Mouse (Mus musculus): ENCODE measurements around the gene Atp6v0a1. TPM values are rescaled to one million over a fixed set of nuclear protein-coding genes. Genes with fewer than 3 reads are reported as not detected.

The Atp6v0a1 gene
- polyA plus RNA-seq, 1 experiment = 22.8 TPM

DNA sequence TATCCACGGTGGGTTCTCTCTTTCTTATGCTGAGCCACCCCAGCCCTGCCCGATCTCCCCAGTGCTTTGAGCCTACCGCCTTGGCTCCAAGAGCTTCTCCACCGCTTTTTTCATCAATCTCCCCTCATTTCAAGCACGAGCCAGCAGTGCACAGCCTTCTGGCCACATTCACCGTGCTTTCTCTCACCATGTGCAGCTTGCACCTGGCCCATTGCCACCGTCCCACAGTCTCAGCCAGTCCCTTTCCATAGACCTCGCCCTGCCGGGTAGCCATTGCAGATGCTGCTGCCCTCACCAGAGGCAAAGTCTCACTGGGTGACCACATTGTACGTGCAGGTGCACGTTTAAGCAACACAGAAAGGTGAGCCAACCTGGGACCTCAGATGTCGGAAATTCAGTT, 14.1 kb downstream of the Atp6v0a1 start:
- no peak for TF ChIP-seq MAX (IDR thresholded peaks at IDR 0.05)
- Histone ChIP-seq H3K4me3 (ENCODE audit: insufficient read depth, poor library complexity, severe bottlenecking) (no peak overlapping the region), H3ac (ENCODE audit: control insufficient read depth, insufficient read length, low read depth) (no peak overlapping the region), H3K79me3 (ENCODE audit: low read depth) (no peaks in the 10 kb centered on the region), H3K27me3 (ENCODE audit: control insufficient read depth, insufficient read depth, insufficient read length) (no peaks in the 10 kb centered on the region), H3K79me2 (ENCODE audit: control insufficient read depth, insufficient read depth) (no peaks in the 10 kb centered on the region), H3K36me3 (ENCODE audit: control insufficient read depth, insufficient read depth) (peaks cover 23% of the 10 kb centered on the region)

GRCm38 (mm10) chr11:101024001-101024400, 14.7 kb downstream of the Atp6v0a1 start:
- no peak for TF ChIP-seq USF1 (IDR thresholded peaks at IDR 0.05; ENCODE audit: low read depth)
- no peak for TF ChIP-seq FOSL1 (IDR thresholded peaks at IDR 0.05; ENCODE audit: insufficient read depth, low read length, poor library complexity, severe bottlenecking)
- TF ChIP-seq MYOG (IDR thresholded peaks at IDR 0.05; ENCODE audit: control insufficient read depth, extremely low read depth, insufficient read length) = no peak
- no peak for TF ChIP-seq MAX (IDR thresholded peaks at IDR 0.05)
- no peak for TF ChIP-seq CEBPB (IDR thresholded peaks at IDR 0.05; ENCODE audit: low read depth)
- TF ChIP-seq MYOD1 (IDR thresholded peaks at IDR 0.05; ENCODE audit: control insufficient read depth, insufficient read length, low read depth) = no peak
- TF ChIP-seq CTCF (IDR thresholded peaks at IDR 0.05; ENCODE audit: control insufficient read depth, insufficient read depth, insufficient read length) = no peak
- H3K79me3 ChIP-seq (ENCODE audit: low read depth) = no peaks in the 10 kb centered on the region
- H3K4me3 ChIP-seq (ENCODE audit: insufficient read depth, poor library complexity, severe bottlenecking) = no peak overlapping the region
- H3K79me2 ChIP-seq (ENCODE audit: control insufficient read depth, insufficient read depth) = no peaks in the 10 kb centered on the region
- H3ac ChIP-seq (ENCODE audit: control insufficient read depth, insufficient read length, low read depth) = no peak overlapping the region
- H3K27me3 ChIP-seq (ENCODE audit: control insufficient read depth, insufficient read depth, insufficient read length) = no peaks in the 10 kb centered on the region
- H3K36me3 ChIP-seq (ENCODE audit: control insufficient read depth, insufficient read depth) = peaks cover 22% of the 10 kb centered on the region

GRCm38 (mm10) chr11:101027121-101027520, 17.9 kb downstream of the Atp6v0a1 start:
- H3K79me2 ChIP-seq (ENCODE audit: control insufficient read depth, insufficient read depth) = no peaks in the 10 kb centered on the region
- no peak overlapping the region for H3ac ChIP-seq (ENCODE audit: control insufficient read depth, insufficient read length, low read depth)
- no peak overlapping the region for H3K4me3 ChIP-seq (ENCODE audit: insufficient read depth, poor library complexity, severe bottlenecking)
- H3K36me3 ChIP-seq (ENCODE audit: control insufficient read depth, insufficient read depth) = peaks cover 24% of the 10 kb centered on the region
- no peaks in the 10 kb centered on the region for H3K79me3 ChIP-seq (ENCODE audit: low read depth)
- no peaks in the 10 kb centered on the region for H3K27me3 ChIP-seq (ENCODE audit: control insufficient read depth, insufficient read depth, insufficient read length)
- no peak for TF ChIP-seq CEBPB (IDR thresholded peaks at IDR 0.05; ENCODE audit: low read depth)
- no peak for TF ChIP-seq FOSL1 (IDR thresholded peaks at IDR 0.05; ENCODE audit: insufficient read depth, low read length, poor library complexity, severe bottlenecking)
- TF ChIP-seq USF1 (IDR thresholded peaks at IDR 0.05; ENCODE audit: low read depth) = no peak

- H3K36me3 ChIP-seq (ENCODE audit: control insufficient read depth, insufficient read depth) = peaks cover 24% of the 10 kb centered on the region
- H3K27me3 ChIP-seq (ENCODE audit: control insufficient read depth, insufficient read depth, insufficient read length) = no peaks in the 10 kb centered on the region
- no peaks in the 10 kb centered on the region for H3K79me3 ChIP-seq (ENCODE audit: low read depth)
- H3K4me3 ChIP-seq (ENCODE audit: insufficient read depth, poor library complexity, severe bottlenecking) = no peak overlapping the region
- H3ac ChIP-seq (ENCODE audit: control insufficient read depth, insufficient read length, low read depth) = no peak overlapping the region
- TF ChIP-seq CTCF (IDR thresholded peaks at IDR 0.05; ENCODE audit: control insufficient read depth, insufficient read depth, insufficient read length) = no peak
- no peak for TF ChIP-seq MYOD1 (IDR thresholded peaks at IDR 0.05; ENCODE audit: control insufficient read depth, insufficient read length, low read depth)
- TF ChIP-seq MAX (IDR thresholded peaks at IDR 0.05) = no peak
- TF ChIP-seq MYOG (IDR thresholded peaks at IDR 0.05; ENCODE audit: control insufficient read depth, extremely low read depth, insufficient read length) = no peak
- TF ChIP-seq USF1 (IDR thresholded peaks at IDR 0.05; ENCODE audit: low read depth) = no peak
- TF ChIP-seq FOSL1 (IDR thresholded peaks at IDR 0.05; ENCODE audit: insufficient read depth, low read length, poor library complexity, severe bottlenecking) = no peak
- no peak for TF ChIP-seq CEBPB (IDR thresholded peaks at IDR 0.05; ENCODE audit: low read depth)
- no peaks in the 10 kb centered on the region for H3K79me2 ChIP-seq (ENCODE audit: control insufficient read depth, insufficient read depth)
Measured at GRCm38 (mm10) chr11:101029320-101029719, 20.1 kb downstream of the Atp6v0a1 start.

GRCm38 (mm10) chr11:101030136-101030807, 21.0 kb downstream of the Atp6v0a1 start:
- Histone ChIP-seq H3K79me2 (ENCODE audit: control insufficient read depth, insufficient read depth) (no peaks in the 10 kb centered on the region), H3K27me3 (ENCODE audit: control insufficient read depth, insufficient read depth, insufficient read length) (no peaks in the 10 kb centered on the region), H3K4me3 (ENCODE audit: insufficient read depth, poor library complexity, severe bottlenecking) (no peak overlapping the region), H3K79me3 (ENCODE audit: low read depth) (no peaks in the 10 kb centered on the region), H3K36me3 (ENCODE audit: control insufficient read depth, insufficient read depth) (peaks cover 25% of the 10 kb centered on the region), H3ac (ENCODE audit: control insufficient read depth, insufficient read length, low read depth) (no peak overlapping the region)
- no peak for TF ChIP-seq MAX (IDR thresholded peaks at IDR 0.05)

GRCm38 (mm10) chr11:101030808-101031156, 21.5 kb downstream of the Atp6v0a1 start:
- Histone ChIP-seq H3K79me2 (ENCODE audit: control insufficient read depth, insufficient read depth) (no peaks in the 10 kb centered on the region), H3K4me3 (ENCODE audit: insufficient read depth, poor library complexity, severe bottlenecking) (no peak overlapping the region), H3K27me3 (ENCODE audit: control insufficient read depth, insufficient read depth, insufficient read length) (no peaks in the 10 kb centered on the region), H3K79me3 (ENCODE audit: low read depth) (no peaks in the 10 kb centered on the region), H3K36me3 (ENCODE audit: control insufficient read depth, insufficient read depth) (peaks cover 25% of the 10 kb centered on the region), H3ac (ENCODE audit: control insufficient read depth, insufficient read length, low read depth) (no peak overlapping the region)
- TF ChIP-seq MYOG (IDR thresholded peaks at IDR 0.05; ENCODE audit: control insufficient read depth, extremely low read depth, insufficient read length) (no peak), CTCF (IDR thresholded peaks at IDR 0.05; ENCODE audit: control insufficient read depth, insufficient read depth, insufficient read length) (no peak), MYOD1 (IDR thresholded peaks at IDR 0.05; ENCODE audit: control insufficient read depth, insufficient read length, low read depth) (no peak), MAX (IDR thresholded peaks at IDR 0.05) (no peak)

Data from C2C12 (cell line).